Mouse (Mus musculus) CD8-positive naive resting alpha-beta T cell, adult 2 months (primary cell): ENCODE results near the gene Fuk.
"Not testable (repeated sequence)": the region's sequence is repeated elsewhere in the genome, so short reads cannot be mapped to it uniquely, and the experiment has no call there.

ENCODE experiments used
- DNase-seq, 2 experiments: peaks; one replicate each; pipeline ENCODE4 v3.0.0; 2022; ENCODE audit warnings: low read depth in 2 of 2, low spot score in 2 of 2

Fuk gene

GRCm38 (mm10) chr8:110919341-110920031 is 17.2 kb upstream of the Fuk start, which contains the start of gene St3gal2:
St3gal2 (plus strand) TSS chr8:110919922.
- peak; percentile 48 to 58 for DNase-seq

- no peak for DNase-seq
Observed at GRCm38 (mm10) chr8:110918460-110918859, 16.2 kb upstream of the Fuk start.

- DNase-seq, result no peak
Observed at GRCm38 (mm10) chr8:110918027-110918426, 15.7 kb upstream of the Fuk start.

DNA sequence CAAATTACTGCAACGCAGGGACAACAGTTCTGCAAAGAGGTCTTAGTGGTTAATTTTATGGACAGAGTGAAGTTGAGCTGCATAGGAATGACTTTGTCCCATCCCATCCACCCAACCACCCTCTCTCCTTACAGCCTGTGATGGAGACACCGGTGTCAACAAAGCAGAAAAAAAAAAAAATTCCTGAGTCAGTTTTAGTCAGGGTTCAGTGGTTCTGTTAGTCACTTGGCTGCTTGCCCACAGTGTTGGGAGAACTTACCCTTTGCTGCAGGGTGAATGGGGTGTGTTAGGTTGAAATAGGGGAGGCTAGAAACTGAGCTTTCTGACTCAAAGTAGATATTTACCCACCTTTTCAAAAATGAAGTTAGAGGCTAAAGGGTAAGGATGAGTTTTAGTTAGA is 15.1 kb upstream of the Fuk start:
- no peak for DNase-seq

DNA sequence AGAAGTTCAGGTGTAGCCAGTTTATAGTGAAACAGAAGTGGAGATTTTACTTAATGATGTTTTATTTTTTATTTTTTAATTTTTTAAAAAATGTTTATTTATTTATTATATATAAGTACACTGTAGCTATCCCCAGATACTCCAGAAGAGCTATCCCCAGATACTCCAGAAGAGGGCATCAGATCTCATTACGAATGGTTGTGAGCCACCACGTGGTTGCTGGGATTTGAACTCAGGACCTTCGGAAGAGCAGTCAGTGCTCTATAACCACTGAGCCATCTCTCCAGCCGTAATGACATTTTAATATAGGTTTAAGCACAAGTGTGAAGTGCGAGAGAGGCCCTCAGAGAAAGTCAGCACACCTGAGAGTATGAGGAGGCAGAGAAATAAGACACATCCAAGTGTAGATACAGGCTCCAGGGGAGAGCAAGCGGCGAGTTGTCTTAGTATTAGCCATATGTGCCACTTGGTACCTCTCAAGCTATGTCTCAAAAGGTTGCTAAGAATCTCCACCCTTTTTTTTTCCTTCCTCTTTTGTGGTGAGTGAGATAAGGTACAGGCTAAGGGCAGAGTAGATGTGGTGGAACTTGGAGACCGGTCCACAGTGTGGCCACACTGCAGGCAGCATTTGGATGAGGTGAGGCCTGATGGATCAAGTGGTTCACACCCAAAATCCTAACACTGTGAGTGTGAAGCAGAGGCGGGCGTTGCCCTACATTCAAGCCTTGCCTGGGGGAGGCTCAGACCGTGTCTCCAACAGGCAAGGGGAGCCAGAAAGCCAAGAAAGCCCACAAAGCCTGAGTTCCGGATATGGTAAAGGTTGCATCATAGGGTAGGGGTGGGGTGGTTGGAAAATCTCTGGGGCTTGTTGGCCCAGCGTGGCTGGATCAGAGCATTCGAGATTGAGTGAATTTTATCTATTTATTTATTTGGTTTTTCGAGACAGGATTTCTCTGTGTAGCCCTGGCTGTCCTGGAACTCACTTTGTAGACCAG is 9.6 kb upstream of the Fuk start:
- no peak for DNase-seq

GRCm38 (mm10) chr8:110909850-110910249 is 7.6 kb upstream of the Fuk start:
- not testable (repeated sequence) for DNase-seq

- DNase-seq, result no peak
Observed at GRCm38 (mm10) chr8:110906682-110907081, 4.4 kb upstream of the Fuk start.

DNA sequence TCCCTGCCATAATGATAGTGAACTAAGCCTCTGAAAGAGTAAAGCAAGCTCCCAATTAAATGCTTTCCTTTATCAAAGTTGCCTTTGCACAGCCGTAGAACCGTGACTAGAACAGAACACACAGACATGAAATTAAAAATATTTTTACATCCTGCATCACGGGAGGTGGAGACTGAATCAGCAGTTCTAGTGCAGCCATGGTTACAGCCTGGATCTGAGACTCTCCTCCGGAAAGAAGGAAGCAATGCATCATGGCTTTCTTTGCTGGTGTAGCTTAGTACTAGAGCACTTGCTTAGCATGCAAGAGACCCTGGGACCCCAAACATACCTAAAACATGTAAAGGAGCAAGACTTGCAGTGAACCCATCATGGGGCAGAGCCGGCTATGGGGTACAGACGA is 3.1 kb upstream of the Fuk start:
- DNase-seq, result no peak

- DNase-seq, result no peak
Observed at GRCm38 (mm10) chr8:110902579-110902965, 284 bp upstream of the Fuk start.

GRCm38 (mm10) chr8:110901056-110901455 is 1.2 kb downstream of the Fuk start:
- no peak for DNase-seq

DNA sequence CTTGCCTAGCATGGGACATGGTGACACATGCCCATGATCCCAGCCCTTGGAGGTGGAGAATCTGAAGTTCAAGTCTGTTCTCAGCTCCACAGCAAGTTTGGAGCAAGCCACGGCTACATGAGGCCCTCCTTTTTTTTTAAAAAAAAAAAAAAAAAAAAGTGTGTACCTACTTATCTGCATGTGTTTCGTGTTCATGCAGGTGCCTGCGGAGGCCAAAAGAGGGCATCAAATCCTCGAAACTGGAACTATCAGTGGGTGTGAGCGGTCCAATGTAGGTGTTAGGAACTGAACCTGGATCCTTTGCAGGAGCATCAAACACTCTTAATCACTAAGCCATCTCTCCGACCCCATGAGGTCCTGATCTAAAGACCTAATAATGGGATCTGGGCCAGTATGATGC is 4.8 kb downstream of the Fuk start:
- DNase-seq, result no peak

- no peak for DNase-seq
Observed at GRCm38 (mm10) chr8:110895812-110896211, 6.5 kb downstream of the Fuk start.

GRCm38 (mm10) chr8:110895254-110895653 is 7.0 kb downstream of the Fuk start:
- no peak for DNase-seq

GRCm38 (mm10) chr8:110894851-110895250 is 7.4 kb downstream of the Fuk start:
- DNase-seq, result no peak

DNA sequence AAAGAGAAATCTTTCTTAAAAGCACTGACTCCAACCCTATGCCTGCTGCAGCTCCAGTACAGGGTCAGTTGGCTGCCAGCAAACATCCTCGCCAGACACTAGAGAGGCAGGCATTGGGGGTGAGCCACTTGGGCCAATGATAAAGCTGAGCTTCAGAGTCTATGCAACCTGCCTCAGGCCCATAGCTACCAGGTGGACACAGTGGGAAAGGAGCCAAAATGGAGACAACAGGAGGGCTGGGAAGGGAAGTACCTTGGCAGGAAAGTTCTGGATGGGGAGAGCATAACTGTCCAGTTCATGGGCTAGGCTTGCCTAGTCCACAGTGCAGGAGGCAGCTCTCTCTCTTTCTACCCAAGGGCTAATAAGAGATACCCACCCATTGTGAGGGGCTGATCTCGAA is 9.4 kb downstream of the Fuk start:
- DNase-seq, result no peak

- no peak for DNase-seq
Observed at GRCm38 (mm10) chr8:110892040-110892439, 10.2 kb downstream of the Fuk start.

DNA sequence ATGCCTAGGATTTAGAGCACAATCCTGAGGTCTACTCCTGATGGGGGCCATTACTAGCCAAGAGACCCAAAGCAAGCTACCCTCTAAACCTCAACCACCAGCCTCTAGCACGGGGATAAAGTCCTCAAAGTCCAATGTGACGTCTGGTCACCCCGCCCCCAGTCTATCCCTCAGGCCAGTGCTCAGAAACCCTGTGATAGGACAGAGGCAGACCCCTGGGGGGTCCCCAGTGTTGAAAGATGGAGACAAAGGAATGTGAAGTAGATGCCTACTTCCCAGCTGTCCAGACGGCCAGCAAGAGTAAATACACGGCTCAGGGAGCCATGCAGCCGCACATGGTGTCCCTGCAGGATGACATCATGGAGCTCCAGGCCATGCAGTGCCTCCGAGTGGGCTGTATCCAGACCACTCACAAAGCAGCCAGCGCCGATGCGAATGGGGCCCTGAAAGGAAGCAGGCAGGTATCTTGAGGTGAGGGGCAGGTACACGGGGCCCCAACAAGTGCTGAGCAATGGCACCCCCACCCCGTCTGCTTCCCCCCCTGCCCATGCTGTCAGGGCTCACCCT is 12.3 kb downstream of the Fuk start:
- DNase-seq, result no peak

DNA sequence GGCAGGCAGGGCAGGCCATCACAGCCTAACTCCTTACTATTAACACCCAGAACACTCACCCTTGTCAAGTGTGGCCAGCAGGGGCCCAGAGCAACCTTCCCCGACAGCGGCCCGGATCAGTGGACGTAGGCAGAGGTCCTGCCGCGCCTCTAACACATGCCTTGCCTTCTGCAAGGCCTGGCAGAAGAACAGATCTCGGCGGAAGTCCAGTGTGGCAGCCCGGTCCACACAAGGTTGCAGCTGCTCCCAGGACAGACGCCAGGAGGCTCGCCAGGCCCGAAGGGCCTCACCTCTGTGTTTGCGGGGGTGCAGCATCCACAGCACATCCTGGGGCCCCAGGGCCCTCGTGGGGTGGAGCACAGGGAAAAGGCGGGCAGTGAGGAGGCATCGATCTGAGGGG is 13.4 kb downstream of the Fuk start:
- no peak for DNase-seq

DNA sequence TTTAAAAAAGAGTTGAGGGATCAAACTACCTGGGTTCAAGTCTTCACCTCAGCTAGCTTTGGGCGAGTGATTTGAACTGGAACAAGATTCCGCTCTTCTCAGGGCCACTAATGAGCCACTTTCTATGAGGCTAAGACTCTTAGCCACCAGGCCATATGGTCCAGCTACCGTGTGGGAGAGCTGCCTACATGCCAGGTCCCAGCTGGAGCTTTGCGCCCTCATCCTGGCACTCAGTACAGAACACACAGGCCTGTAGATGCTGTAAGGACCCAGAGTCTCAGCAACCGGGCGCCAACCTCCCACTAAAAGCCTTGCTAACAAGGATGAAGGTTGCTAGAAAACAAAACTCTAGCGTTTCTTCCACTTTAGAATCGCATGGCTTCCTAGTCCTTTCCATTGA is 13.8 kb downstream of the Fuk start:
- no peak for DNase-seq

DNA sequence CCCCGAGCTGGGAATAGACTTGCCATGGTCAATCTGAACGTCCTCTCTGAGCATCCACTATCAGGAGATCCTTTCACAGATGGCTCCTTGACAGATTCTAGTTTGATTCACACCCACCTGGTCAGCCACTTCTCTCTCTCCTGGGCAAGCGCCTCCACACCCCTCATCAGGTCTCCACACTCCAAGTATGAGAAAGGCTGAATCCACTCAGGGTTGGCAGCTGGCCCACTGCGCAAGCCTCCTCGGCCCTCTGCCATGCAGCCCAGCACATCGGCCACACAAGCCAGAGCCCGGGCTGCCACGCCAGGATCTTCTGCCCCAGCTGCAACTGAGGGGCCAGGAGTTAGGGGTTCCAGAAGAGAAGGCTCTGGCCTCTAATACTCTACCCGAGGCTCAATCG is 14.7 kb downstream of the Fuk start:
- no peak for DNase-seq

DNA sequence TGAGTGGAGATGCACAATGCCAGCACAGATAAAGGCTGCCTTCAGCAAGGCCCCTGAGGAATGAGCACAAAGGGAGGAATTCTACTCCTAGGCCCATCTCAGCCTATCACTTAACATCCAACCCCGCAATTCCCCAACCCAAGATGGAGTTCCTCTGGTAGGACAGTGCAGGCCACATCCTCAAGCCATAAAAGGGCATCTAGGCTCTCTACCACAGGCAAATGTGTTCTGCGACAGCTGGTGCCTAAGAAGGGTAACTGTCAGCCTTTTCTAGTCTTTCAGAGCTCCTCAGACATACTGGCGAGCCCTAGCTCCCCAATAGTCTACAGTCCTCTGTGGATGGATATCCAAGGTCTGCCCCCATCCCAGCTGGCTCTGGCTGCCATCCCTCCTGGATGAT is 15.7 kb downstream of the Fuk start:
- DNase-seq, result no peak

DNA sequence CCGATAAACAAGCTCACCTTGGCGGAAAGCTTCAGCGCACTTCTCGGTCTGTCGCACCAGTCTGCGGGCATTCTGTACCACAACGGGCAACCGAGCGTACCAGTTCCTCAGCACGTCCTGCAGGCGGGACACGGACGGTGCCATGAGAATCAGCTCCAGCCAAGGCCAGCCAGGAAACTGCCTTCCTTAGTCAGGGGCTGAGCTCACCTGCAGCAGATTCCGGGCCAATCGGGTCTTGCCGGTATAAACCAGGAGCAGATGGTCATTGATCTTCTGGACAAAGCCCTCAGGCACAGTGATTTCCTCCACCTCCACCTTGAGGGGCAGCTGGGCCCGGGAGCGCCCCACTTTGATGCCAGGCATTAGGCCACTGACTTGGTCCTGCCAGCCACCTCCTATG is 18.5 kb downstream of the Fuk start:
- DNase-seq, result no peak
